Mouse (Mus musculus) MEL (cell line): ENCODE measurements around the gene Jrkl.
A peak's percentile ranks its signal among the peaks of the same experiment; 100 is the strongest.

Source experiments
- BHLHE40 ChIP-seq: IDR thresholded peaks from 2 replicates; pipeline ENCODE4 v1.6.1; 2012; ENCODE audit warnings: low read depth, mild to moderate bottlenecking, inconsistent platforms, low read length, improper control_type of control experiment, borderline replicate concordance
- CTCF ChIP-seq, 3 experiments: IDR thresholded peaks in 2 of 3; conservative IDR thresholded peaks in 1 of 3; 2 replicates each; pipeline ENCODE4 v1.5.1; 2011 to 2012; ENCODE audit warnings: low read length in 3 of 3, low read depth in 2 of 3, mild to moderate bottlenecking in 2 of 3, improper control_type of control experiment in 1 of 3, inconsistent platforms in 1 of 3, mixed read lengths in 1 of 3, moderate library complexity in 1 of 3; ENCODE audit not compliant: control insufficient read depth in 1 of 3, insufficient read depth in 1 of 3, poor library complexity in 1 of 3, severe bottlenecking in 1 of 3
- NELFE ChIP-seq: IDR thresholded peaks from 2 replicates; pipeline ENCODE4 v1.6.1; 2011; ENCODE audit warnings: low read depth, low read length, improper control_type of control experiment
- POLR2A ChIP-seq, 2 experiments: IDR thresholded peaks; 2 replicates each; pipeline ENCODE4 v1.6.1; 2011 to 2012; ENCODE audit warnings: low read length in 2 of 2, mild to moderate bottlenecking in 2 of 2, control low read depth in 1 of 2, improper control_type of control experiment in 1 of 2, low read depth in 1 of 2, moderate library complexity in 1 of 2; ENCODE audit not compliant: control insufficient read depth in 1 of 2, insufficient read depth in 1 of 2, poor library complexity in 1 of 2
- TAL1 ChIP-seq: IDR thresholded peaks from 2 replicates; pipeline ENCODE4 v1.6.1; 2012; ENCODE audit warnings: mild to moderate bottlenecking, inconsistent platforms, low read length, moderate library complexity, mixed read lengths
- UBTF ChIP-seq: IDR thresholded peaks from 2 replicates; pipeline ENCODE4 v1.6.1; 2012; ENCODE audit warnings: low read depth, mild to moderate bottlenecking, inconsistent platforms, low read length, improper control_type of control experiment, moderate library complexity, borderline replicate concordance; ENCODE audit not compliant: insufficient read depth
- ZMIZ1 ChIP-seq: IDR thresholded peaks from 2 replicates; pipeline ENCODE4 v1.6.1; 2012; ENCODE audit warnings: low read depth, mild to moderate bottlenecking, inconsistent platforms, low read length, improper control_type of control experiment, moderate library complexity
- ZNF384 ChIP-seq: IDR thresholded peaks from 2 replicates; pipeline ENCODE4 v1.6.1; 2012; ENCODE audit warnings: low read depth, mild to moderate bottlenecking, inconsistent platforms, low read length, improper control_type of control experiment

GRCm38 (mm10) chr9:13242321-13242720, 3.3 kb downstream of the Jrkl start:
- no peak for TF ChIP-seq POLR2A (IDR thresholded peaks at IDR 0.05; ENCODE audit: control insufficient read depth in 1 of 2, insufficient read depth in 1 of 2, low read depth in 1 of 2, low read length in 2 of 2, poor library complexity in 1 of 2)
- TF ChIP-seq BHLHE40: no peak
- TF ChIP-seq ZMIZ1: no peak
- TF ChIP-seq NELFE: no peak
- 0 out of 2 replicates have a peak, but pooled peaks have one; percentile 54 for TF ChIP-seq ZNF384
- no peak for TF ChIP-seq TAL1
- no peak for TF ChIP-seq UBTF
- TF ChIP-seq CTCF (IDR thresholded peaks at IDR 0.05 in 2 of 3, conservative IDR thresholded peaks at IDR 0.05 in 1 of 3; ENCODE audit: control insufficient read depth in 1 of 3, insufficient read depth in 1 of 3, low read depth in 2 of 3, low read length in 3 of 3, poor library complexity in 1 of 3, severe bottlenecking in 1 of 3): peak; percentile 25 to 98 (median 66); a peak in 5 of 6 replicates
